Mouse (Mus musculus) spleen, adult 2 months (tissue): Measurements from ENCODE around the gene Akna. TPM values are rescaled to one million over a fixed set of nuclear protein-coding genes. Genes with fewer than 3 reads are reported as not detected.

Experiments used
- DNase-seq, 2 experiments: peaks; one replicate each; pipeline versions ENCODE4 v3.0.0 to v3.0.0-alpha.2; 2012 to 2021; ENCODE audit warnings: low spot score in 2 of 2, low read depth in 1 of 2
- H3K27ac ChIP-seq: fragments of 200-500 bp; 2 replicates; pipeline ENCODE4 v1.5.1; 2012; ENCODE audit warnings: low read length, inconsistent platforms; ENCODE audit not compliant: insufficient read depth
- H3K27me3 ChIP-seq: fragments of 200-500 bp; 2 replicates; pipeline ENCODE4 v1.6.1; 2012; ENCODE audit warnings: mild to moderate bottlenecking, moderate library complexity, low read length, inconsistent platforms; ENCODE audit not compliant: control insufficient read depth, insufficient read depth
- H3K36me3 ChIP-seq: fragments of 200-500 bp; 2 replicates; pipeline ENCODE4 v1.6.1; 2012; ENCODE audit warnings: mild to moderate bottlenecking, low read length, inconsistent platforms; ENCODE audit not compliant: control insufficient read depth, insufficient read depth
- H3K4me1 ChIP-seq: fragments of 200-500 bp; 2 replicates; pipeline ENCODE4 v1.6.1; 2011; ENCODE audit warnings: inconsistent platforms; ENCODE audit not compliant: control insufficient read depth, insufficient read depth, insufficient read length
- H3K4me3 ChIP-seq: fragments of 200-500 bp; 2 replicates; pipeline ENCODE4 v1.5.1; 2011; ENCODE audit warnings: mild to moderate bottlenecking, inconsistent platforms; ENCODE audit not compliant: insufficient read depth, insufficient read length; ENCODE audit errors: extremely low read depth
- CTCF ChIP-seq: fragments of 200-500 bp; IDR thresholded peaks from 2 replicates; pipeline ENCODE4 v1.5.1; 2011; ENCODE audit warnings: mild to moderate bottlenecking, inconsistent platforms; ENCODE audit not compliant: insufficient read depth, insufficient read length, insufficient replicate concordance; ENCODE audit errors: extremely low read depth
- POLR2A ChIP-seq: fragments of 200-500 bp; IDR thresholded peaks from 2 replicates; pipeline ENCODE4 v1.6.1; 2011; ENCODE audit warnings: low read depth, low read length, inconsistent platforms
- WGBS: fragments of 180-500 bp; shearing (Covaris S2); methylation state at CpG from one replicate; pipeline ENCODE4 v1.1.7; 2018; 5-methylcytosine and 5-hydroxymethylcytosine counted together
- polyA plus RNA-seq: library from polyadenylated mRNA; depleted of rRNA; stranded (reverse); fragments of >200 nt; gene quantifications from 2 replicates; pipeline ENCODE4 v1.2.3, GENCODE M21; 2012

Akna gene
- polyA plus RNA-seq, 1 experiment = 94.1 TPM

- TF ChIP-seq POLR2A = peak; percentile 49
- no peak for TF ChIP-seq CTCF
- H3K4me1 ChIP-seq = peaks cover 46% of the 10 kb centered on the region
- peak overlapping the region; percentile 99 for H3K27ac ChIP-seq
- no peaks in the 10 kb centered on the region for H3K27me3 ChIP-seq
- no peaks in the 10 kb centered on the region for H3K36me3 ChIP-seq
- H3K4me3 ChIP-seq = peak overlapping the region; percentile 84; the same call in 1 of the 2 replicates
- 4% methylated on average over 7 of the region's 7 CpGs for WGBS
- DNase-seq = peak; percentile 80 to 84
Observed at GRCm38 (mm10) chr4:63404205-63404604, 1.1 kb upstream of the Akna start.

- TF ChIP-seq CTCF (no peak), POLR2A (no peak; the same call in 1 of the 2 replicates)
- WGBS = 8% methylated on average over 6 of the region's 6 CpGs
- Histone ChIP-seq H3K27ac (peak overlapping the region; percentile 99), H3K27me3 (no peaks in the 10 kb centered on the region), H3K36me3 (peaks cover 8% of the 10 kb centered on the region), H3K4me1 (peaks cover 47% of the 10 kb centered on the region), H3K4me3 (peak overlapping the region; percentile 84)
- peak in 1 of 2 experiments; percentile 49 for DNase-seq
Observed at GRCm38 (mm10) chr4:63402558-63402957, 596 bp downstream of the Akna start.

GRCm38 (mm10) chr4:63402056-63402455, 1.1 kb downstream of the Akna start:
- peak overlapping the region; percentile 84 for H3K4me3 ChIP-seq
- no peak for DNase-seq
- H3K36me3 ChIP-seq = peaks cover 13% of the 10 kb centered on the region
- no peaks in the 10 kb centered on the region for H3K27me3 ChIP-seq
- H3K27ac ChIP-seq = peak overlapping the region; percentile 99
- WGBS = 8% methylated on average over 10 of the region's 10 CpGs
- peaks cover 47% of the 10 kb centered on the region for H3K4me1 ChIP-seq
- TF ChIP-seq POLR2A (no peak), CTCF (no peak)

- Histone ChIP-seq H3K27me3 (no peaks in the 10 kb centered on the region), H3K4me1 (peaks cover 47% of the 10 kb centered on the region), H3K36me3 (peaks cover 15% of the 10 kb centered on the region), H3K27ac (peak overlapping the region; percentile 99), H3K4me3 (peak overlapping the region; percentile 84)
- 9% methylated on average over 6 of the region's 6 CpGs for WGBS
- TF ChIP-seq CTCF (no peak), POLR2A (no peak; the same call in 1 of the 2 replicates)
- DNase-seq = no peak
Observed at GRCm38 (mm10) chr4:63401620-63402019, 1.5 kb downstream of the Akna start.

GRCm38 (mm10) chr4:63400541-63401306, 2.4 kb downstream of the Akna start:
- Histone ChIP-seq H3K4me3 (peak overlapping the region; percentile 84), H3K27me3 (no peaks in the 10 kb centered on the region), H3K27ac (peak overlapping the region; percentile 99), H3K4me1 (peaks cover 38% of the 10 kb centered on the region), H3K36me3 (peaks cover 17% of the 10 kb centered on the region)
- peak in 1 of 2 experiments; percentile 47 for DNase-seq
- 24% methylated on average over 18 of the region's 18 CpGs for WGBS
- TF ChIP-seq CTCF = no peak
- no peak for TF ChIP-seq POLR2A

GRCm38 (mm10) chr4:63399691-63400270, 3.4 kb downstream of the Akna start:
- peak overlapping the region; percentile 49; the same call in 1 of the 2 replicates for H3K4me3 ChIP-seq
- peaks cover 31% of the 10 kb centered on the region; the same call in 1 of the 2 replicates for H3K4me1 ChIP-seq
- peak overlapping the region; percentile 99 for H3K27ac ChIP-seq
- TF ChIP-seq POLR2A (no peak), CTCF (no peak)
- no peaks in the 10 kb centered on the region for H3K27me3 ChIP-seq
- DNase-seq = no peak
- 28% methylated on average over 8 of the region's 8 CpGs for WGBS
- H3K36me3 ChIP-seq = peaks cover 26% of the 10 kb centered on the region

GRCm38 (mm10) chr4:63398854-63399609, 4.1 kb downstream of the Akna start:
- H3K27ac ChIP-seq = peak overlapping the region; percentile 99
- peaks cover 33% of the 10 kb centered on the region for H3K36me3 ChIP-seq
- WGBS = 9% methylated on average over 11 of the region's 11 CpGs
- peak; percentile 65 to 76 for DNase-seq
- no peak for TF ChIP-seq CTCF
- peak; percentile 21; the same call in 1 of the 2 replicates for TF ChIP-seq POLR2A
- no peaks in the 10 kb centered on the region for H3K27me3 ChIP-seq
- peaks cover 29% of the 10 kb centered on the region; the same call in 1 of the 2 replicates for H3K4me1 ChIP-seq
- peak overlapping the region; percentile 49 for H3K4me3 ChIP-seq
